Mouse (Mus musculus) left cerebral cortex, adult 18-20 months (tissue): ENCODE measurements around the gene Kcnh6. TPM values are rescaled to one million over a fixed set of nuclear protein-coding genes. Genes with fewer than 3 reads are reported as not detected.

Experiments
- DNase-seq, 2 experiments: peaks; one replicate each; pipeline ENCODE4 v3.0.0; 2021 to 2022; ENCODE audit warnings: low spot score in 2 of 2, mixed read lengths in 1 of 2
- total RNA-seq, 2 experiments: library from RNA; stranded (reverse); gene quantifications; 2 replicates each; pipeline ENCODE4 v1.2.3; 2021

The Kcnh6 gene
- total RNA-seq, 2 experiments from 2014 or later = 2.1 to 2.6 TPM

- DNase-seq = no peak
Observed at GRCm38 (mm10) chr11:106061311-106061710, 53.4 kb downstream of the Kcnh6 start.

DNA sequence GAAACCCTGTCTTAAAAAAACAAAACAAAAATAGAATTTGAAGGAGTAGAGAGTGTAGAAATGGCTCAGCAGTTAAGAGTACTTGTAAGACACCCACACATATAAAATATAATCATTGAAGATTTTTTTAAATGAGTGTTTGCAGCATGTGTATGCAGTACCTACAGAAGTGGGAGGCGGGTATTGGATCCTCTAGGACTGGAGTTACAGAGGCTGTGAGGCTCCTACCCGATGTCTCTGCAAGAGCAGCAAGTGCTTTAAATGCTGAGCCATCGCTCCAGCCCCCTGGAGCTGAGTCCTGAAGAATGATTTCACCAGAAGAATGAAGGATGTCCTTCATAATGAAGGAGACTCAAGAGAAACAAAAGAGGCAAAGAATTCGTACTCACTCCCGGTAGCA lies 55.8 kb downstream of the Kcnh6 start:
- DNase-seq = peak in 1 of 2 experiments; percentile 32

GRCm38 (mm10) chr11:106065073-106065922 lies 57.4 kb downstream of the Kcnh6 start:
- DNase-seq = no peak

GRCm38 (mm10) chr11:106065923-106066571 lies 58.1 kb downstream of the Kcnh6 start, which contains the start of gene Taco1:
Gene Taco1, plus strand, starts transcription at chr11:106066061.
- peak; percentile 95 for DNase-seq

- peak; percentile 51 to 66 for DNase-seq
Observed at GRCm38 (mm10) chr11:106066616-106067015, 58.7 kb downstream of the Kcnh6 start.

DNA sequence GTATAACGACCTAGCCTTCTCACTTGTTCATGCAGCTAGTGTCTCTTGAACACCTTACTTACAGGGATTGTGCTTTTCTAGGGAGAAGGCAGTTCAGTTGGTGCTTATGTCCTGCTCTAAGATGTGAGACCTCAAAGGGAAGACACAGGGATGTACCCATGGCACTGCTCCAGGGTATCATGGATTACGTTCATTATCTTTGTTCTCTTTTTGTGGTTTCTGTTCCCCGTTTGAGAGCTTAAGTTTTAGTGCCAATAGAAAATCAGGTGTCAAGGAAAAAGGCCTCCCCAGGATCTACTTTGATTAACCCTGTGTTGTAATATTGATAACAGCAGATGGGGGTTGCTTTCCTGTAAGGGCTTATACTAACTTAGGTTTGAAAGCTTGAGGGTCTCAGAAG lies 65.8 kb downstream of the Kcnh6 start:
- no peak for DNase-seq

- peak; percentile 36 to 65 for DNase-seq
Observed at GRCm38 (mm10) chr11:106076321-106076720, 68.4 kb downstream of the Kcnh6 start.

Other genes starting within 250 kb of the Kcnh6 start
- gene Cyb561, start 54.8 kb upstream of the Kcnh6 start, total RNA-seq = 100 to 1,000 TPM; 102 TPM
- 10 to 100 TPM; 14.3 to 18.6 TPM for gene Ace, start 40.2 kb upstream of the Kcnh6 start, total RNA-seq
- gene Ace3, start 13.4 kb upstream of the Kcnh6 start, total RNA-seq = not detected
- 100 to 1,000 TPM; 128 to 138 TPM for gene Dcaf7, start 28.7 kb downstream of the Kcnh6 start, total RNA-seq
- gene Taco1, start 57.9 kb downstream of the Kcnh6 start, total RNA-seq = 10 to 100 TPM; 17.9 to 19.7 TPM
- 10 to 100 TPM; 30.7 to 31.0 TPM for gene Map3k3, start 76.5 kb downstream of the Kcnh6 start, total RNA-seq
- 1 to 10 TPM in 1 of 2 experiments, not detected in 1; 1.6 TPM for gene Gm10840, start 152.7 kb downstream of the Kcnh6 start, total RNA-seq
- 10 to 100 TPM; 94.9 to 97.0 TPM for gene Limd2, start 152.7 kb downstream of the Kcnh6 start, total RNA-seq
- gene Strada, start 194.0 kb downstream of the Kcnh6 start, total RNA-seq = 10 to 100 TPM; 24.8 to 29.8 TPM
- gene Ccdc47, start 208.2 kb downstream of the Kcnh6 start, total RNA-seq = 10 to 100 TPM; 84.2 to 91.5 TPM
- gene Ddx42, start 208.8 kb downstream of the Kcnh6 start, total RNA-seq = 10 to 100 TPM; 64.4 to 68.0 TPM
- 10 to 100 TPM; 25.9 to 26.9 TPM for gene Ftsj3, start 248.0 kb downstream of the Kcnh6 start, total RNA-seq
- gene Psmc5, start 248.0 kb downstream of the Kcnh6 start, total RNA-seq = 100 to 1,000 TPM; 211 to 215 TPM